Mouse (Mus musculus) liver, embryonic 13.5 days (tissue): ENCODE data around the gene Cfap299. TPM values are rescaled to one million over a fixed set of nuclear protein-coding genes. Genes with fewer than 3 reads are reported as not detected.

Source experiments
- ATAC-seq: fragments of 200-750 bp; cut with Nextera tagmentation; 2 replicates; pipeline ENCODE4 v1.8.0; 2017; ENCODE audit warnings: low read depth, mild to moderate bottlenecking, moderate number of reproducible peaks, moderate library complexity
- DNase-seq: peaks from one replicate; pipeline ENCODE4 v3.0.0; 2022
- H3K27ac ChIP-seq: fragments of 300-500 bp; sonication (generic); 2 replicates; pipeline ENCODE4 v1.5.1; 2015; ENCODE audit warnings: moderate library complexity, mild to moderate bottlenecking, inconsistent platforms
- H3K27me3 ChIP-seq: fragments of 300-500 bp; sonication (generic); 2 replicates; pipeline ENCODE4 v1.6.1; 2015; ENCODE audit warnings: mild to moderate bottlenecking, inconsistent platforms
- H3K36me3 ChIP-seq: fragments of 300-500 bp; sonication (generic); 2 replicates; pipeline ENCODE4 v1.6.1; 2015; ENCODE audit warnings: mild to moderate bottlenecking, inconsistent platforms
- H3K4me1 ChIP-seq: fragments of 300-500 bp; sonication (generic); replicated peaks from 2 replicates; pipeline ENCODE4 v1.6.1; 2015; ENCODE audit warnings: inconsistent platforms
- H3K4me2 ChIP-seq: fragments of 300-500 bp; sonication (generic); 2 replicates; pipeline ENCODE4 v1.6.1; 2015; ENCODE audit warnings: inconsistent platforms, mild to moderate bottlenecking, moderate library complexity
- H3K4me3 ChIP-seq: fragments of 300-500 bp; sonication (generic); replicated peaks from 2 replicates; pipeline ENCODE4 v1.5.1; 2015; ENCODE audit warnings: mild to moderate bottlenecking, inconsistent platforms
- H3K9ac ChIP-seq: fragments of 300-500 bp; sonication (generic); 2 replicates; pipeline ENCODE4 v1.6.1; 2015; ENCODE audit warnings: mild to moderate bottlenecking, inconsistent platforms
- H3K9me3 ChIP-seq: fragments of 300-500 bp; sonication (generic); replicated peaks from 2 replicates; pipeline ENCODE4 v1.6.1; 2016; ENCODE audit warnings: inconsistent platforms
- WGBS: fragments of 180-500 bp; shearing (Covaris S2); methylation state at CpG from one replicate; pipeline ENCODE4 v1.1.7; 2015; ENCODE audit not compliant: insufficient replicate concordance; 5-methylcytosine and 5-hydroxymethylcytosine counted together
- polyA plus RNA-seq: library from polyadenylated mRNA; unstranded; fragments of >200 nt; fragmentation: Nextera tagmentation; extraction: Ambion mirVana; gene quantifications from 2 replicates; pipeline ENCODE4 v1.2.1, GENCODE M21; 2015

The Cfap299 gene
- polyA plus RNA-seq, 1 experiment from 2014 or later, result 0.20 TPM

- H3K4me2 ChIP-seq, result no peak overlapping the region
- ATAC-seq (no peak), DNase-seq (no peak)
- no peak overlapping the region for H3K4me3 ChIP-seq
- H3K9me3 ChIP-seq, result no peaks in the 10 kb centered on the region
- 55% methylated on average over 3 of the region's 3 CpGs for WGBS
- H3K4me1 ChIP-seq, result no peaks in the 10 kb centered on the region
- H3K9ac ChIP-seq, result no peak overlapping the region
- no peaks in the 10 kb centered on the region for H3K36me3 ChIP-seq
- no peaks in the 10 kb centered on the region for H3K27me3 ChIP-seq
- no peak overlapping the region for H3K27ac ChIP-seq
These were observed 58.0 kb downstream of the Cfap299 start for GRCm38 (mm10) chr5:98387054-98387453.

GRCm38 (mm10) chr5:98402165-98402564 is 73.1 kb downstream of the Cfap299 start:
- Histone ChIP-seq H3K27me3 (no peaks in the 10 kb centered on the region), H3K4me2 (no peak overlapping the region), H3K36me3 (no peaks in the 10 kb centered on the region), H3K4me3 (no peak overlapping the region), H3K9ac (no peak overlapping the region), H3K4me1 (no peaks in the 10 kb centered on the region), H3K9me3 (no peaks in the 10 kb centered on the region), H3K27ac (no peak overlapping the region)
- ATAC-seq (no peak), DNase-seq (no peak)
- WGBS, result 62% methylated on average over 1 of the region's 1 CpGs

GRCm38 (mm10) chr5:98410060-98410459 is 81.0 kb downstream of the Cfap299 start:
- Histone ChIP-seq H3K27me3 (no peaks in the 10 kb centered on the region), H3K4me1 (no peaks in the 10 kb centered on the region), H3K9me3 (no peaks in the 10 kb centered on the region), H3K27ac (no peak overlapping the region), H3K36me3 (no peaks in the 10 kb centered on the region), H3K4me3 (no peak overlapping the region), H3K4me2 (no peak overlapping the region), H3K9ac (no peak overlapping the region)
- ATAC-seq (no peak), DNase-seq (no peak)
- 37% methylated on average over 2 of the region's 2 CpGs for WGBS

- Histone ChIP-seq H3K9ac (no peak overlapping the region), H3K4me1 (no peaks in the 10 kb centered on the region), H3K36me3 (no peaks in the 10 kb centered on the region), H3K27me3 (no peaks in the 10 kb centered on the region), H3K4me3 (no peak overlapping the region), H3K4me2 (no peak overlapping the region), H3K27ac (no peak overlapping the region), H3K9me3 (no peaks in the 10 kb centered on the region)
- WGBS, result 70% methylated on average over 9 of the region's 9 CpGs
- DNase-seq, result no peak
- ATAC-seq, result no peak
These were observed 87.5 kb downstream of the Cfap299 start for GRCm38 (mm10) chr5:98416385-98417145.

- ATAC-seq (no peak), DNase-seq (no peak)
- Histone ChIP-seq H3K27ac (no peak overlapping the region), H3K9me3 (0 out of 2 replicates have a peak, but pooled peaks cover 4% of the 10 kb centered on the region), H3K4me1 (no peaks in the 10 kb centered on the region), H3K27me3 (no peaks in the 10 kb centered on the region), H3K9ac (no peak overlapping the region), H3K4me2 (no peak overlapping the region), H3K4me3 (no peak overlapping the region), H3K36me3 (no peaks in the 10 kb centered on the region)
- WGBS, result 71% methylated on average over 1 of the region's 1 CpGs
These were observed 95.9 kb downstream of the Cfap299 start for GRCm38 (mm10) chr5:98424965-98425364.

- Histone ChIP-seq H3K36me3 (no peaks in the 10 kb centered on the region), H3K9ac (no peak overlapping the region), H3K9me3 (0 out of 2 replicates have a peak, but pooled peaks cover 4% of the 10 kb centered on the region), H3K4me1 (no peaks in the 10 kb centered on the region), H3K4me2 (no peak overlapping the region), H3K27me3 (no peaks in the 10 kb centered on the region), H3K4me3 (no peak overlapping the region), H3K27ac (no peak overlapping the region)
- ATAC-seq (no peak), DNase-seq (no peak)
- WGBS, result 62% methylated on average over 5 of the region's 5 CpGs
These were observed 97.0 kb downstream of the Cfap299 start for GRCm38 (mm10) chr5:98426112-98426511.

GRCm38 (mm10) chr5:98430060-98430459 is 101.0 kb downstream of the Cfap299 start:
- no peaks in the 10 kb centered on the region for H3K9me3 ChIP-seq
- H3K27me3 ChIP-seq, result no peaks in the 10 kb centered on the region
- H3K4me1 ChIP-seq, result no peaks in the 10 kb centered on the region
- 54% methylated on average over 7 of the region's 7 CpGs for WGBS
- ATAC-seq, result no peak
- H3K27ac ChIP-seq, result no peak overlapping the region
- H3K9ac ChIP-seq, result no peak overlapping the region
- no peaks in the 10 kb centered on the region for H3K36me3 ChIP-seq
- H3K4me2 ChIP-seq, result no peak overlapping the region
- DNase-seq, result no peak
- no peak overlapping the region for H3K4me3 ChIP-seq

- no peak overlapping the region for H3K27ac ChIP-seq
- no peaks in the 10 kb centered on the region for H3K4me1 ChIP-seq
- no peak overlapping the region for H3K4me3 ChIP-seq
- ATAC-seq, result no peak
- no peak overlapping the region for H3K4me2 ChIP-seq
- no peaks in the 10 kb centered on the region for H3K36me3 ChIP-seq
- H3K9me3 ChIP-seq, result no peaks in the 10 kb centered on the region
- 48% methylated on average over 3 of the region's 3 CpGs for WGBS
- no peak overlapping the region for H3K9ac ChIP-seq
- no peak for DNase-seq
- no peaks in the 10 kb centered on the region for H3K27me3 ChIP-seq
These were observed 109.6 kb downstream of the Cfap299 start for GRCm38 (mm10) chr5:98438686-98439085.

- H3K27ac ChIP-seq, result no peak overlapping the region
- WGBS, result 74% methylated on average over 12 of the region's 12 CpGs
- H3K4me2 ChIP-seq, result no peak overlapping the region
- no peaks in the 10 kb centered on the region for H3K9me3 ChIP-seq
- ATAC-seq, result no peak
- no peak overlapping the region for H3K4me3 ChIP-seq
- DNase-seq, result no peak
- no peaks in the 10 kb centered on the region for H3K4me1 ChIP-seq
- no peak overlapping the region for H3K9ac ChIP-seq
- no peaks in the 10 kb centered on the region for H3K27me3 ChIP-seq
- no peaks in the 10 kb centered on the region for H3K36me3 ChIP-seq
These were observed 117.8 kb downstream of the Cfap299 start for GRCm38 (mm10) chr5:98446771-98447462.

- 59% methylated on average over 2 of the region's 2 CpGs for WGBS
- DNase-seq, result no peak
These were observed 120.8 kb downstream of the Cfap299 start for GRCm38 (mm10) chr5:98449873-98450272.

GRCm38 (mm10) chr5:98466882-98467535 is 137.9 kb downstream of the Cfap299 start:
- Histone ChIP-seq H3K9ac (no peak overlapping the region), H3K4me1 (no peaks in the 10 kb centered on the region), H3K4me2 (no peak overlapping the region), H3K9me3 (no peaks in the 10 kb centered on the region), H3K27me3 (no peaks in the 10 kb centered on the region), H3K27ac (no peak overlapping the region), H3K4me3 (no peak overlapping the region), H3K36me3 (no peaks in the 10 kb centered on the region)
- DNase-seq (no peak), ATAC-seq (no peak)
- 55% methylated on average over 4 of the region's 4 CpGs for WGBS

More at GRCm38 (mm10) chr5:98449873-98450272, 120.8 kb downstream of the Cfap299 start:
- H3K27me3 ChIP-seq, result no peaks in the 10 kb centered on the region
- H3K4me2 ChIP-seq, result no peak overlapping the region
- H3K4me1 ChIP-seq, result no peaks in the 10 kb centered on the region
- H3K4me3 ChIP-seq, result no peak overlapping the region
- no peak overlapping the region for H3K27ac ChIP-seq
- no peaks in the 10 kb centered on the region for H3K9me3 ChIP-seq
- no peak for ATAC-seq
- no peak overlapping the region for H3K9ac ChIP-seq
- H3K36me3 ChIP-seq, result no peaks in the 10 kb centered on the region
